Mouse (Mus musculus) ovary, adult 10 weeks (tissue): Measurements from ENCODE around the gene Hp. TPM values are rescaled to one million over a fixed set of nuclear protein-coding genes. Genes with fewer than 3 reads are reported as not detected.

Experiments
- polyA plus RNA-seq: library from polyadenylated mRNA; stranded (reverse); fragments of 350-450 nt; fragmentation: Illumina TruSeq; extraction: RNeasy Lipid Tissue Mini Kit (QIAGEN cat#74804); gene quantifications from one replicate; pipeline ENCODE4 v1.2.3, GENCODE M21; 2014

The Hp gene
- not detected for polyA plus RNA-seq

DNA sequence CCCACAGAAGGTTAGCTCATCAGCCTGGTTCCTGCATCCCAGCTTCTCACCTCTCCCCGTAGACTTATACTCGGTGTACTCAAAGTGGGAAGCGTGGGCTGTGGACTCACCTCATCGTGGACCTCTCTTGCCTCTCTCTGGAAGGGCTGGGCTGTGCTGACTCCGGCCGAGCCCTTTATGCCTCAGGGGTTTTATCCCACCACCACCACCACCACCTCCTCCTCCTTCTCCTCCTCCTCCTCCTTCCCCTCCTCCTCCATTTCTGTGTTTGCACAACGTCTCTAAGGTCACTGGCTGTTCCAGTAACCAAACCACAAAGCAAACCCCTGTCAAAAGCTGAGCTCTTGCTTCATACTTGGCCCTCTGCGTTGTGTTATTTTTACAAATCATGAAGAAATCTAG, at the start of gene Hp:
Hp (minus strand) TSS at position 273 of the 402 bp plus-strand sequence.

DNA sequence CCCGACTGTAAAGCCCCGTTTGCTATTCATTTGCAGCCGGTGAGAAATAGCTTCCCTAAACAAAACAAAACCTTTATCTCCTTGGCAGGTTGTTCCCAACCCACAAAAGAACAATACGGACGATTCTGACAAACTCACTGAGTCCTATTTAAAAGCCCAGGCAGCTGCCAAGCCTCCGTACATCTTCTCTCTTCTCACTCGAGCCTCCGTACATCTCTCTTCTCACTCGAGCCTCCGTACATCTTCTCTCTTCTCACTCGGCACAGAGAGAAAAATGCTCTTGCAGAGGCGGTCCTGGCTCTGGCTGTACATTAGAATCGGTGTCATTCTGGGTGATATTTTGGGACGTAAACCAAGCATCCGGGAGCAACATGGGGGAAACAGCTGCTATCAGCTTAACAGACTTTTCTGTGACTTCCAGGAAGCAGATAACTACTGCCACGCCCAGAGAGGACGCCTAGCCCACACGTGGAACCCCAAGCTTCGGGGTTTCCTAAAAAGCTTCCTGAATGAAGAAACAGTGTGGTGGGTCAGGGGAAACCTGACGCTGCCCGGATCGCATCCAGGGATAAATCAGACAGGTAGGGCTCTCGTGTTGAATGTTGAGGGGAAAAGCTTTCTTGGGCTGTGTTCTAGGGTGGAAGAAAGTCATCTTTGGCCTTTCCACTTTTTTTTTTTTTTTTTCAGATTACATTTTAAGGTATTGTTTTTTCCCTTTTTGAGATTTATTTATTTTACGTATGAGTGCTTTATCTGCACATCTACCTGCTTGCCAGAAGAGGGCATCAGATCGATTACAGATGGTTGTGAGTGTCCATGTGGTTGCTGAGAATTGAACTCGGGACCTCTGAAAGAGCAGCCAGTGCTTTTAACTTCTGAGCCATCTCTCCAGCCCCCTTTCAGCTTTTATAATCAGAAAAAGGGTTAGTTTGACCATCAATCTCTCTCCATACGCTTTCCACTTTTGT, 35.6 kb upstream of the Hp start, which contains the start of gene Pkd1l3:
Pkd1l3 (plus strand) TSS at position 275 of the 968 bp plus-strand sequence.

DNA sequence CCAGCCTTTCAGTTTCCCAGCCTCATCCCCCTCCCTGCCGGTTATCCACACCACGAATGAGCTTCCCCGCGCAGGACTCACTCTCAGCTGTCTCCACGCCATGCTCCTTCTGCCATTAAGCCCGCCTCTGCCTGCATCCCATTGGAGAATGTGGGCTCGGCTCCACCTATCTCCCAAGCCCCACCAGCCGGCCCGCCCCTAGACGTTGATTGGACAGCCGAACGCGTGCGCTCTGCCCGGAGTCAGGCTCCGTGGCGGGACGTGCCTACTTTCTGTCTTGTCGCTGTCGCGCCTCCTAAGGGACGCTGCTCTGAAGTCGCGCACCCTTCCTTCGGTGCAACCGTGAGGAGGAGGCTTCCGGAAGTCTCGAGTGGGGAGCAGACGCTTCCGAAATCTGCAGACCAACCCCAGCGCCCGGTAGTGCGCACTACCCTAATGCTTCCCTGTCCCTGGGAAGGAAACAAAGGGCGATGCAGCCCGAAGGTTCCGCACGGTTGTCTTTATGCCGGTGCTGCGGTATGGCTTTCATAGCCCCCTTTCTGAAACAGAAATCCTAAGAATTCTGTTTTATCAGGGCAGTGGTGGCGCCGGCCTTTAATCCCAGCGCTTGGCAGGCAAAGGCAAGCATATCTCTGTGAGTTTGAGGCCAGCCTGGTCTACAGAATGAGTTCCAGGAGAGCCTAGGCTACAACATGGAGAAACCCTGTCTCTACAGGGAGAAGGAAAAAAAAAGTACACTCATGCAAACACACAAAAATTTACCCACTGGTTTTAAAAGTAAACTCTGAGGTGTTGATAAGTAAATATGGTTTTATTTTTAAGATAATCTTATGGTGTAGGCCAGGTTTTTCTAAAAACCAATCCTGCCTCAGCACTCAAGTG, 29.5 kb upstream of the Hp start, which contains the start of gene Dhodh:
Dhodh (minus strand) TSS at position 403 of the 882 bp plus-strand sequence.

GRCm38 (mm10) chr8:109565498-109566333, 13.3 kb downstream of the Hp start, which contains the start of the genes Dhx38 and Txnl4b:
Dhx38 (minus strand) TSS chr8:109565861.
Txnl4b (plus strand) TSS chr8:109565892.

Other genes with a start within 250 kb of the Hp start
- not detected for gene Pmfbp1, start 85.1 kb downstream of the Hp start, polyA plus RNA-seq
- gene Dhx38, start 13.3 kb downstream of the Hp start, polyA plus RNA-seq = 2.7 TPM
- 17.8 TPM for gene Txnl4b, start 13.3 kb downstream of the Hp start, polyA plus RNA-seq
- 4.2 TPM for gene Dhodh, start 29.5 kb upstream of the Hp start, polyA plus RNA-seq
- gene Pkd1l3, start 35.3 kb upstream of the Hp start, polyA plus RNA-seq = 0.23 TPM
- 56.7 TPM for gene Ist1, start 114.1 kb upstream of the Hp start, polyA plus RNA-seq
- 4.8 TPM for gene Zfp821, start 126.4 kb upstream of the Hp start, polyA plus RNA-seq
- gene Atxn1l, start 158.6 kb upstream of the Hp start, polyA plus RNA-seq = 25.5 TPM
- 226 TPM for gene Ap1g1, start 199.4 kb upstream of the Hp start, polyA plus RNA-seq